Mouse (Mus musculus) G1E (cell line): Measurements from ENCODE around the gene Rplp2. TPM values are rescaled to one million over a fixed set of nuclear protein-coding genes. Genes with fewer than 3 reads are reported as not detected.
A peak's percentile ranks its signal among the peaks of the same experiment; 100 is the strongest.

Source experiments
- ATAC-seq: 2 replicates; pipeline ENCODE4 v1.8.0; 2016; ENCODE audit warnings: mild to moderate bottlenecking; ENCODE audit not compliant: insufficient number of reproducible peaks, poor library complexity, low FRiP score, severe bottlenecking; ENCODE audit errors: extremely low read depth
- DNase-seq: peaks from one replicate; pipeline ENCODE4 v3.0.0; 2012; ENCODE audit warnings: low spot score
- H3K27me3 ChIP-seq: 2 replicates; pipeline ENCODE4 v1.6.1; 2012; ENCODE audit warnings: mild to moderate bottlenecking, low read length, inconsistent platforms; ENCODE audit not compliant: insufficient read depth
- H3K36me3 ChIP-seq: replicated peaks from 2 replicates; pipeline ENCODE3; 2012; ENCODE audit warnings: mild to moderate bottlenecking, inconsistent platforms
- H3K4me1 ChIP-seq: 2 replicates; pipeline ENCODE4 v1.6.1; 2012; ENCODE audit warnings: low read depth, low read length, inconsistent platforms, mixed read lengths; ENCODE audit not compliant: insufficient read depth
- H3K4me3 ChIP-seq: 2 replicates; pipeline ENCODE4 v1.5.1; 2012; ENCODE audit warnings: low read depth, mild to moderate bottlenecking, inconsistent platforms, low read length, moderate library complexity, mixed read lengths
- H3K9me3 ChIP-seq: replicated peaks from 2 replicates; pipeline ENCODE4 v1.6.1; 2012; ENCODE audit warnings: inconsistent platforms
- CTCF ChIP-seq: IDR thresholded peaks from 2 replicates; pipeline ENCODE4 v1.5.1; 2012; ENCODE audit warnings: low read depth, low read length, inconsistent platforms, mixed read lengths
- GATA1 ChIP-seq: IDR thresholded peaks from 2 replicates; pipeline ENCODE4 v1.6.1; 2012; ENCODE audit warnings: borderline replicate concordance, low read length, inconsistent platforms, mixed read lengths
- GATA2 ChIP-seq: IDR thresholded peaks from 2 replicates; pipeline ENCODE4 v1.6.1; 2012; ENCODE audit warnings: low read depth, low read length, inconsistent platforms, borderline replicate concordance
- POLR2AphosphoS5 ChIP-seq: IDR thresholded peaks from 2 replicates; pipeline ENCODE4 v1.6.1; 2012; ENCODE audit warnings: low read depth, low read length, inconsistent platforms; ENCODE audit not compliant: insufficient replicate concordance
- TAL1 ChIP-seq: conservative IDR thresholded peaks from 2 replicates; pipeline ENCODE4 v1.6.1; 2012; ENCODE audit warnings: low read depth, low read length, inconsistent platforms, mixed read lengths
- polyA plus RNA-seq: library from polyadenylated mRNA; stranded (reverse); fragments of >175 nt; gene quantifications from 2 replicates; pipeline ENCODE4 v1.2.3, GENCODE M21; 2012
- total RNA-seq, 2 experiments: library from RNA; stranded (forward) in 1 of 2; stranded (reverse) in 1 of 2; fragments of 200-1000 nt in 1 of 2; fragments of >200 nt in 1 of 2; fragmentation: Nextera tagmentation in 1 of 2; gene quantifications; 2 replicates each; pipeline ENCODE4 v1.2.3; 2014 to 2017

Rplp2 gene
- total and polyA plus RNA-seq, 3 experiments: 939 to 6,746 (median 1,867) TPM

GRCm38 (mm10) chr7:141431434-141432185 lies 15.6 kb upstream of the Rplp2 start:
- ATAC-seq (no peak), DNase-seq (no peak)
- TF ChIP-seq TAL1 (no peak), GATA1 (no peak), GATA2 (no peak), CTCF (no peak), POLR2AphosphoS5 (no peak)
- Histone ChIP-seq H3K9me3 (no peaks in the 10 kb centered on the region), H3K4me1 (peaks cover 86% of the 10 kb centered on the region), H3K27me3 (peaks cover 15% of the 10 kb centered on the region), H3K4me3 (no peak overlapping the region), H3K36me3 (peaks cover 63% of the 10 kb centered on the region)

GRCm38 (mm10) chr7:141432186-141432611 lies 15.0 kb upstream of the Rplp2 start:
- peaks cover 88% of the 10 kb centered on the region for H3K4me1 ChIP-seq
- H3K27me3 ChIP-seq: peaks cover 10% of the 10 kb centered on the region; the same call in 1 of the 2 replicates
- no peaks in the 10 kb centered on the region for H3K9me3 ChIP-seq
- H3K4me3 ChIP-seq: peak overlapping the region; percentile 3; the same call in 1 of the 2 replicates
- H3K36me3 ChIP-seq: peaks cover 63% of the 10 kb centered on the region
- no peak for TF ChIP-seq GATA1
- no peak for TF ChIP-seq CTCF
- TF ChIP-seq GATA2: no peak
- no peak for TF ChIP-seq POLR2AphosphoS5
- no peak for TF ChIP-seq TAL1
- ATAC-seq (0 out of 2 replicates have a peak, but pooled peaks have one; percentile 29), DNase-seq (peak; percentile 41)

- no peak for ATAC-seq
- DNase-seq: no peak
- peaks cover 68% of the 10 kb centered on the region for H3K36me3 ChIP-seq
- TF ChIP-seq GATA2 (no peak), GATA1 (no peak), POLR2AphosphoS5 (no peak), TAL1 (no peak), CTCF (no peak)
- H3K9me3 ChIP-seq: no peaks in the 10 kb centered on the region
- peaks cover 3% of the 10 kb centered on the region; the same call in 1 of the 2 replicates for H3K27me3 ChIP-seq
- H3K4me3 ChIP-seq: peak overlapping the region; percentile 25; the same call in 1 of the 2 replicates
- peaks cover 86% of the 10 kb centered on the region for H3K4me1 ChIP-seq
These were observed 14.2 kb upstream of the Rplp2 start for GRCm38 (mm10) chr7:141432741-141433516.

- Histone ChIP-seq H3K9me3 (no peaks in the 10 kb centered on the region), H3K4me1 (peaks cover 83% of the 10 kb centered on the region), H3K4me3 (peak overlapping the region; percentile 70; the same call in 1 of the 2 replicates), H3K27me3 (peaks cover under 1% of the 10 kb centered on the region; the same call in 1 of the 2 replicates), H3K36me3 (peaks cover 77% of the 10 kb centered on the region)
- TF ChIP-seq GATA2: no peak
- no peak for TF ChIP-seq CTCF
- no peak for TF ChIP-seq GATA1
- no peak for TF ChIP-seq TAL1
- no peak for TF ChIP-seq POLR2AphosphoS5
- DNase-seq: no peak
- no peak for ATAC-seq
These were observed 13.4 kb upstream of the Rplp2 start for GRCm38 (mm10) chr7:141433517-141434400.

GRCm38 (mm10) chr7:141434464-141434863 lies 12.7 kb upstream of the Rplp2 start:
- TF ChIP-seq GATA1 (no peak), CTCF (no peak), TAL1 (no peak), POLR2AphosphoS5 (no peak), GATA2 (no peak)
- Histone ChIP-seq H3K4me1 (peaks cover 83% of the 10 kb centered on the region), H3K4me3 (peak overlapping the region; percentile 70), H3K36me3 (peaks cover 80% of the 10 kb centered on the region), H3K27me3 (no peaks in the 10 kb centered on the region; the same call in 1 of the 2 replicates), H3K9me3 (no peaks in the 10 kb centered on the region)
- DNase-seq (peak; percentile 29), ATAC-seq (no peak)
